Mouse (Mus musculus): Measurements from ENCODE around the gene Itga9.

DNA sequence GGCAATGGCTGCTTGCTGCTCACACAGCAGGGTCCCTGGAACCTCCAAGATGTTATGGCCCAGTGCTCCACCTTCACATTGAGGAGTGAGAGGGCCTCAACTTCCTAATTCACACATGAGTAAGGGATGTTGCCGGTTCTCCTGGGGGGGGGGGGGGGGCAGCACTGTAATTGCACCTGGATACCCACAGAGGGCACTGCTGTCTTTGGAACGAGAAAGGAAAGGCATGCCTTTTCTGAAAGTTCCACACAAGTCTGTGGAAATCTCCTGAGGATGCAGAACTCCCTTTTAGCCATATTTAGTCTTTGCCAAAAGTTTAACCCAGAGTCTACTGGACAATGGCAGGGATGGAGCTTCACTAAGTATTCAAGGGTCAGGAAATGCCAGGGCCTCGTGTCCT is 17.2 kb upstream of the Itga9 start:
- TF ChIP-seq CTCF (conservative IDR thresholded peaks at IDR 0.05; ENCODE audit: insufficient read depth, insufficient read length, low read depth, low read length), result peak; percentile 57
- TF ChIP-seq POLR2A (IDR thresholded peaks at IDR 0.05; ENCODE audit: low read depth, low read length), result no peak
